Mouse (Mus musculus) myocyte (in vitro differentiated cells): ENCODE measurements around the gene Slc8a1. TPM values are rescaled to one million over a fixed set of nuclear protein-coding genes. Genes with fewer than 3 reads are reported as not detected.

Experiments used
- H3K27me3 ChIP-seq: one replicate; pipeline ENCODE4 v1.6.1; 2011; ENCODE audit not compliant: control insufficient read depth, insufficient read depth, insufficient read length
- H3K36me3 ChIP-seq: one replicate; pipeline ENCODE4 v1.6.1; 2011; ENCODE audit not compliant: control insufficient read depth, insufficient read depth
- H3K4me2 ChIP-seq: one replicate; pipeline ENCODE4 v1.6.1; 2011; ENCODE audit warnings: low read depth, control low read depth
- H3K4me3 ChIP-seq: one replicate; pipeline ENCODE4 v1.5.1; 2011; ENCODE audit warnings: mild to moderate bottlenecking, control low read depth, moderate library complexity
- H3K79me2 ChIP-seq: one replicate; pipeline ENCODE4 v1.6.1; 2011; ENCODE audit not compliant: control insufficient read depth, insufficient read depth
- H3ac ChIP-seq: one replicate; pipeline ENCODE4 v1.6.1; 2011; ENCODE audit not compliant: control insufficient read depth, insufficient read length
- CEBPB ChIP-seq: IDR thresholded peaks from 2 replicates; pipeline ENCODE4 v1.6.1; 2011; ENCODE audit warnings: mild to moderate bottlenecking, moderate library complexity; ENCODE audit not compliant: poor library complexity, insufficient read depth, severe bottlenecking
- E2F4 ChIP-seq: IDR thresholded peaks from one replicate; pipeline ENCODE4 v1.6.1; 2011; ENCODE audit warnings: mild to moderate bottlenecking, control low read depth, moderate library complexity; ENCODE audit not compliant: insufficient read depth
- MAX ChIP-seq: IDR thresholded peaks from one replicate; pipeline ENCODE4 v1.6.1; 2011; ENCODE audit warnings: low read depth, mild to moderate bottlenecking, control low read depth
- MYOD1 ChIP-seq, 3 experiments: IDR thresholded peaks; one replicate each; pipeline ENCODE4 v1.6.1; 2011; ENCODE audit warnings: control low read depth in 2 of 3, low read depth in 2 of 3, mild to moderate bottlenecking in 2 of 3, moderate library complexity in 1 of 3; ENCODE audit not compliant: insufficient read length in 2 of 3, control insufficient read depth in 1 of 3
- MYOG ChIP-seq, 3 experiments: IDR thresholded peaks; one replicate each; pipeline ENCODE4 v1.6.1; 2011; ENCODE audit warnings: control low read depth in 2 of 3, low read depth in 2 of 3, mild to moderate bottlenecking in 2 of 3; ENCODE audit not compliant: insufficient read length in 2 of 3, control insufficient read depth in 1 of 3, insufficient read depth in 1 of 3
- POLR2A ChIP-seq: IDR thresholded peaks from one replicate; pipeline ENCODE4 v1.6.1; 2011; ENCODE audit warnings: low read depth, mild to moderate bottlenecking, control low read depth, moderate library complexity; ENCODE audit not compliant: insufficient read length
- POLR2AphosphoS2 ChIP-seq: IDR thresholded peaks from one replicate; pipeline ENCODE4 v1.6.1; 2011; ENCODE audit warnings: low read depth, control low read depth; ENCODE audit not compliant: insufficient read length
- REST ChIP-seq: IDR thresholded peaks from one replicate; pipeline ENCODE4 v1.6.1; 2011; ENCODE audit warnings: mild to moderate bottlenecking, control low read depth, moderate library complexity; ENCODE audit not compliant: insufficient read depth, insufficient read length
- SRF ChIP-seq: IDR thresholded peaks from one replicate; pipeline ENCODE4 v1.6.1; 2011; ENCODE audit warnings: low read depth; ENCODE audit not compliant: control insufficient read depth, insufficient read length
- TCF12 ChIP-seq: IDR thresholded peaks from one replicate; pipeline ENCODE4 v1.6.1; 2011; ENCODE audit warnings: mild to moderate bottlenecking, control low read depth; ENCODE audit not compliant: poor library complexity, insufficient read depth, severe bottlenecking
- TCF3 ChIP-seq: IDR thresholded peaks from one replicate; pipeline ENCODE4 v1.6.1; 2011; ENCODE audit warnings: low read depth, control low read depth; ENCODE audit not compliant: insufficient read length
- USF1 ChIP-seq: IDR thresholded peaks from one replicate; pipeline ENCODE4 v1.6.1; 2011; ENCODE audit warnings: low read depth, mild to moderate bottlenecking, control low read depth, moderate library complexity
- polyA plus RNA-seq: library from polyadenylated mRNA; unstranded; fragments of >200 nt; fragmentation: generic; extraction: Trizol; gene quantifications from one replicate; pipeline ENCODE4 v1.2.1, GENCODE M21; 2012; ENCODE audit warnings: missing spikeins

Slc8a1 gene
- polyA plus RNA-seq, 1 experiment = 3.0 TPM

- Histone ChIP-seq H3K36me3 (no peaks in the 10 kb centered on the region), H3K27me3 (no peaks in the 10 kb centered on the region), H3ac (no peak overlapping the region), H3K4me2 (no peak overlapping the region), H3K4me3 (no peak overlapping the region), H3K79me2 (no peaks in the 10 kb centered on the region)
- peak; percentile 51 to 92 (median 79) for TF ChIP-seq MYOD1 (IDR thresholded peaks at IDR 0.05; ENCODE audit: control insufficient read depth in 1 of 3, insufficient read length in 2 of 3, low read depth in 2 of 3)
- TF ChIP-seq TCF12 = peak; percentile 77
- no peak for TF ChIP-seq TCF3
- TF ChIP-seq MYOG (IDR thresholded peaks at IDR 0.05; ENCODE audit: control insufficient read depth in 1 of 3, insufficient read depth in 1 of 3, insufficient read length in 2 of 3, low read depth in 2 of 3) = peak in 1 of 3 experiments; percentile 34
- no peak for TF ChIP-seq E2F4
- no peak for TF ChIP-seq USF1
Observed at GRCm38 (mm10) chr17:81424256-81424912, 313.8 kb downstream of the Slc8a1 start.

- Histone ChIP-seq H3K36me3 (no peaks in the 10 kb centered on the region), H3K27me3 (no peaks in the 10 kb centered on the region), H3K4me3 (no peak overlapping the region), H3K79me2 (no peaks in the 10 kb centered on the region), H3K4me2 (no peak overlapping the region), H3ac (no peak overlapping the region)
- peak in 2 of 3 experiments; percentile 74 to 86 for TF ChIP-seq MYOG (IDR thresholded peaks at IDR 0.05; ENCODE audit: control insufficient read depth in 1 of 3, insufficient read depth in 1 of 3, insufficient read length in 2 of 3, low read depth in 2 of 3)
- TF ChIP-seq CEBPB = no peak
- no peak for TF ChIP-seq SRF
- no peak for TF ChIP-seq TCF12
- TF ChIP-seq REST = no peak
- peak in 2 of 3 experiments; percentile 65 to 74 for TF ChIP-seq MYOD1 (IDR thresholded peaks at IDR 0.05; ENCODE audit: control insufficient read depth in 1 of 3, insufficient read length in 2 of 3, low read depth in 2 of 3)
- TF ChIP-seq POLR2A = no peak
Observed at GRCm38 (mm10) chr17:81419802-81420459, 318.2 kb downstream of the Slc8a1 start.

DNA sequence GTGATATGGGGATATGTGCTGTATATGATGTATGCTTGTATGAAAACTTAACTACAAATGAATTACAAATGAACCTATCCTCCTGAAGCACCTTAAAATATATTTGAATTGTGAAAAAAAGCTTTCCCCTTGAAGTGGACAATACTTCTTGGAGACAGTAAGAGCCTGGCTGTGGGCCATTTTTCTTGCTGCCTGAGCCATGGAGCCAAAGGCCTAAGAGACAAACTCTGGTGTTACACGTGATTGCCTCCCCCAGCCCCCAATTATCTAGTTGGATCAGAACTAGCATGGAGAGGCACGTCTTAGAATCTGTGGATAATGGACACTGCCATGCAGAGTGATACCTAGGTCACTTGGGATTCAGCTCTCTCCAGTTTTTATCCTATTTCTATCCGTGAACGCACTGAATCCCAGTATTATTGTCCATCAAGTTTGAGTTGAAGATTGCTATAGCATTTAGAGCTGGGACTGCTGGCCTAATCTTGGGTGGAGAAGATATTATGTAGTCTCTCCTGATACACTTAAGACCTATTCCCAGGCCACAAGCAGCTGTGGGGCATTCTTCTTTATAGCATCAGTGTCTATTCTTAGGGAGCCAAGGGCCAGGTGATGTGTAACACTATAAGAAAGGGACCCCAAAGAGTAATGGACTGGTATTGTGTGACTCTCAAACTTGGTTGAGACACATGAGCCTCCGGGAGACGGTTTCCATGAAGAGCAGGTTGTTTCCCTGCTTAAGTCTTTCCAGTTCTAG, 321.6 kb downstream of the Slc8a1 start:
- Histone ChIP-seq H3ac (no peak overlapping the region), H3K4me2 (no peak overlapping the region), H3K27me3 (no peaks in the 10 kb centered on the region), H3K36me3 (no peaks in the 10 kb centered on the region), H3K4me3 (no peak overlapping the region), H3K79me2 (no peaks in the 10 kb centered on the region)
- no peak for TF ChIP-seq MAX
- TF ChIP-seq MYOG (IDR thresholded peaks at IDR 0.05; ENCODE audit: control insufficient read depth in 1 of 3, insufficient read depth in 1 of 3, insufficient read length in 2 of 3, low read depth in 2 of 3) = peak in 1 of 3 experiments; percentile 84
- TF ChIP-seq MYOD1 (IDR thresholded peaks at IDR 0.05; ENCODE audit: control insufficient read depth in 1 of 3, insufficient read length in 2 of 3, low read depth in 2 of 3) = peak in 2 of 3 experiments; percentile 41 to 60
- TF ChIP-seq POLR2AphosphoS2 = no peak
- peak; percentile 57 for TF ChIP-seq TCF12
- no peak for TF ChIP-seq USF1
- no peak for TF ChIP-seq REST

DNA sequence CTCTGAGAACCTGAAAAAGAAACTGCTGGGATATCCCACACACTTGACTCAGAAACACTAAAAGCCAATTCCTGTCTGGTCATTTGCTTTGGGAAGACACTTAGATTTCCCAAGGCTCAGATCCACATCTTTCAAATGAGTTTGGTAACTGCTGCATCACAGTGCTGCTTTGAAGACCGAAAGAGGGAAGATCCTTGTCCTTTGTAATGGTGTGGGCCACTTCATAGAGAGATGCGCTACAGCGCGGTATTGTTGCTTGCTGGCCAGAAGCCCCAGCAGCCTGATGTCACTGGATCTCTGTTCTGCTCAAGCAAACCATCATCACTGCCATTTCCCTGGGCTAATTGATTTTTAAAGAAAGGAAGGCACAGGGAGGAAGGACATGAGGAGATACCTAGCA, 325.4 kb downstream of the Slc8a1 start:
- no peak overlapping the region for H3ac ChIP-seq
- no peaks in the 10 kb centered on the region for H3K27me3 ChIP-seq
- H3K79me2 ChIP-seq = no peaks in the 10 kb centered on the region
- TF ChIP-seq REST = no peak
- TF ChIP-seq E2F4 = no peak
- TF ChIP-seq POLR2A = no peak
- no peak for TF ChIP-seq TCF12
- no peak for TF ChIP-seq MYOG (IDR thresholded peaks at IDR 0.05; ENCODE audit: control insufficient read depth in 1 of 3, insufficient read depth in 1 of 3, insufficient read length in 2 of 3, low read depth in 2 of 3)
- TF ChIP-seq USF1 = no peak
- no peak for TF ChIP-seq TCF3
- no peak for TF ChIP-seq MYOD1 (IDR thresholded peaks at IDR 0.05; ENCODE audit: control insufficient read depth in 1 of 3, insufficient read length in 2 of 3, low read depth in 2 of 3)
- TF ChIP-seq POLR2AphosphoS2 = no peak
- no peak for TF ChIP-seq SRF
- H3K36me3 ChIP-seq = no peaks in the 10 kb centered on the region
- H3K4me3 ChIP-seq = no peak overlapping the region
- H3K4me2 ChIP-seq = no peak overlapping the region

DNA sequence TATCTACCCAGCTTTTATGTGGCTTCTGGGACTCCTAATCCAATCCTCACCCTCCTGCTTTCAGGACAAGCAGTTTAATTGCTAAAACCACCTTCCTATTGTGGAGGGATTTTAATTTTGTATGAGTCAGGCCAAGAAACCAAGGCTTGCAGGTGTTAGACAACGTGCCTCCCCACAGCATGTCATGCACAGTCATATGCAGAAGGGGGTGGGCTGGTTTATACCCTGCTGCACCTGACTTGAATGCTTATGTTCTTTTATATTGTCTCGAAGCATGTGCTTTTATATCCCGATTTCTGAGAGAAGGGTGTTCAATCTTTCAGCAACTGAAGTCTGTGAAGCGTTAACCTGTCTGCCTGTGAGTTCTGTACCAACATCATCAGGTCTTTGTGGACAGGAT, 334.0 kb downstream of the Slc8a1 start:
- Histone ChIP-seq H3K4me3 (no peak overlapping the region), H3K27me3 (no peaks in the 10 kb centered on the region), H3K36me3 (no peaks in the 10 kb centered on the region), H3K79me2 (no peaks in the 10 kb centered on the region), H3K4me2 (no peak overlapping the region), H3ac (no peak overlapping the region)
- TF ChIP-seq POLR2AphosphoS2 (no peak), TCF3 (no peak)
